Comparison of ENCODE assay signal across 40 mouse cellular contexts in genomic region chr6:116440849-116441248, GRCm38 (mm10). TPM values are rescaled to one million over a fixed set of nuclear protein-coding genes. Genes with fewer than 3 reads are reported as not detected.
DNase-seq lines count a peak whose midpoint lies in the region; ATAC-seq and TF ChIP-seq lines count a peak whose summit lies in the region.
"Had no signal": no experiment of that assay in that cellular context is flagged by ENCODE, and none has a peak within 500 bp of the region (broad histone marks: within the 10 kb centered on the region; RNA-seq: fewer than 3 reads in every experiment).

No protein-coding gene starts in this region.

- no peaks in the 10 kb centered on the region; the same call in 1 of the 2 replicates for H3K9me3 ChIP-seq in heart, embryonic 13.5 days
- H3K9me3 ChIP-seq: embryonic facial prominence, embryonic 13.5 days; hindbrain, embryonic 13.5 days; midbrain, embryonic 10.5 days; midbrain, embryonic 15.5 days had no signal

- TF ChIP-seq EP300 in heart, adult 2 months (IDR thresholded peaks at IDR 0.05; ENCODE audit: insufficient read depth, low read depth, low read length): 0 out of 2 replicates have a peak, but pooled peaks have one; percentile 14

- H3K27ac ChIP-seq in heart, adult 2 months: peak overlapping the region; percentile 70
- H3K27ac ChIP-seq in heart, embryonic 13.5 days (replicated peaks): peak overlapping the region; percentile 82
- H3K27ac ChIP-seq: embryonic facial prominence, embryonic 13.5 days; hindbrain, embryonic 13.5 days; left cerebral cortex, adult 2 months; limb, embryonic 12.5 days; midbrain, embryonic 10.5 days; midbrain, embryonic 15.5 days; stomach, postnatal 0 days had no signal

- H3K4me2 ChIP-seq in heart, embryonic 13.5 days: peak overlapping the region; percentile 42
- H3K4me2 ChIP-seq: embryonic facial prominence, embryonic 13.5 days; hindbrain, embryonic 13.5 days; limb, embryonic 12.5 days; midbrain, embryonic 15.5 days had no signal

- no peak for ATAC-seq in heart, embryonic 13.5 days (ENCODE audit: extremely low read depth, insufficient number of reproducible peaks, low FRiP score, low TSS enrichment)
- ATAC-seq in erythroblast, adult 5-6 weeks (replicated peaks; ENCODE audit: low FRiP score, poor library complexity, severe bottlenecking): no peak
- ATAC-seq in inflammation-experienced regulatory T-cells, adult 6 months: no peak
- ATAC-seq: activated CD4-positive, CD25-positive, alpha-beta regulatory T cell, adult 4 months; intestine, postnatal 0 days; midbrain, embryonic 15.5 days had no signal

- TF ChIP-seq POLR2A in heart, adult 2 months (IDR thresholded peaks at IDR 0.05; ENCODE audit: insufficient read depth, low read depth, low read length): no peak

- intact Hi-C loops in heart, adult 2 months (cut with DNase I): no loop called here
- intact Hi-C loops in heart, postnatal 14 days (cut with DNase I): no loop called here
- intact Hi-C loops in heart, postnatal 10 days (cut with DNase I): no loop called here

- peaks cover 8% of the 10 kb centered on the region; the same call in 1 of the 2 replicates for H3K36me3 ChIP-seq in heart, adult 2 months (ENCODE audit: control insufficient read depth, insufficient read depth, low read length)
- H3K36me3 ChIP-seq in heart, embryonic 13.5 days: no peaks in the 10 kb centered on the region
- H3K36me3 ChIP-seq: embryonic facial prominence, embryonic 13.5 days; hindbrain, embryonic 13.5 days; limb, embryonic 12.5 days; midbrain, embryonic 10.5 days; midbrain, embryonic 15.5 days had no signal

- H3K27me3 ChIP-seq in heart, adult 2 months (ENCODE audit: control insufficient read depth, insufficient read depth, low read length): no peaks in the 10 kb centered on the region
- no peaks in the 10 kb centered on the region for H3K27me3 ChIP-seq in heart, embryonic 13.5 days (replicated peaks)
- H3K27me3 ChIP-seq: embryonic facial prominence, embryonic 13.5 days; hindbrain, embryonic 13.5 days; limb, embryonic 12.5 days; midbrain, embryonic 15.5 days had no signal

- no peaks in the 10 kb centered on the region for H3K79me2 ChIP-seq in heart, adult 2 months (replicated peaks; ENCODE audit: control insufficient read depth, insufficient read depth, low read length)

- TF ChIP-seq CTCF in heart, adult 2 months (IDR thresholded peaks at IDR 0.05): no peak

- WGBS in heart, adult 2 months: 32% methylated on average over 4 of the region's 4 CpGs
- WGBS in heart, embryonic 13.5 days: 25% methylated on average over 4 of the region's 4 CpGs

- H3K4me1 ChIP-seq in heart, adult 2 months (ENCODE audit: control insufficient read depth, insufficient read depth, low read length): peaks cover 2% of the 10 kb centered on the region
- peaks cover 16% of the 10 kb centered on the region for H3K4me1 ChIP-seq in heart, embryonic 13.5 days
- H3K4me1 ChIP-seq: embryonic facial prominence, embryonic 13.5 days; hindbrain, embryonic 13.5 days; limb, embryonic 12.5 days; midbrain, embryonic 10.5 days; midbrain, embryonic 15.5 days had no signal

- DNase-seq in heart, adult 2 months: peak in 1 of 2 experiments; percentile 31
- no peak for DNase-seq in heart, postnatal 14 days
- peak; percentile 48 for DNase-seq in heart, adult 8-10 months (ENCODE audit: low spot score)
- peak; percentile 28 to 51 for DNase-seq in heart, postnatal 10 days
- no peak for DNase-seq in frontal cortex, adult 2 months (ENCODE audit: extremely low spot score in 1 of 2, low spot score in 1 of 2)
- DNase-seq: adrenal gland, adult 2 months; adrenal gland, postnatal 36 days; cerebellum, adult 18-20 months; cerebellum, postnatal 10 days; gastrocnemius, postnatal 14 days; kidney, adult 9 months; kidney, postnatal 14 days; lung, adult 2 months; lung, postnatal 10 days; right cerebral cortex, postnatal 4 days; thymus, adult 18-20 months; thymus, postnatal 25 days had no signal

- H3K4me3 ChIP-seq in heart, adult 2 months: no peak overlapping the region
- H3K4me3 ChIP-seq in heart, embryonic 13.5 days: no peak overlapping the region
- H3K4me3 ChIP-seq: embryonic facial prominence, embryonic 13.5 days; erythroblast, embryonic 14.5 days; hindbrain, embryonic 13.5 days; left cerebral cortex, adult 2 months; limb, embryonic 12.5 days; midbrain, embryonic 10.5 days; midbrain, embryonic 15.5 days had no signal

- H3K9ac ChIP-seq in heart, adult 2 months (ENCODE audit: low read depth, low read length): no peak overlapping the region
- no peak overlapping the region for H3K9ac ChIP-seq in heart, embryonic 13.5 days
- H3K9ac ChIP-seq: embryonic facial prominence, embryonic 13.5 days; hindbrain, embryonic 13.5 days; limb, embryonic 12.5 days; midbrain, embryonic 15.5 days had no signal

RNA-seq across cellular contexts. Expression of gene Alox5, which starts 20.1 kb away (rescaled TPM):
- total RNA-seq in heart, adult 2 months (2021): 10 to 100 TPM; 14.3 to 16.4 TPM
- polyA plus RNA-seq in heart, adult 2 months (2012; rRNA removed): 6.6 and 12.2 TPM in 2 replicates
- 1 to 10 TPM; 5.6 to 7.2 TPM for total RNA-seq in heart, postnatal 14 days (2021)
- 10 to 100 TPM; 10.2 to 18.7 (median 14.2) TPM for total RNA-seq in heart, adult 8-10 months (2022)
- 2.6 and 2.9 TPM in 2 replicates for polyA plus RNA-seq in heart, embryonic 13.5 days (2015; fragmentation: Nextera tagmentation; extraction: Ambion mirVana)
- total RNA-seq in heart, postnatal 10 days (2021): 1 to 10 TPM; 4.3 to 4.6 TPM
- 0.74 and 1.4 TPM in 2 replicates for polyA plus RNA-seq in frontal cortex, adult 2 months (2012; rRNA removed)
- total RNA-seq in erythroblast, adult 5-6 weeks (2015; ENCODE audit: low replicate concordance): 29.6 and 33.4 TPM in 2 replicates
- 16.6 and 19.0 TPM in 2 replicates for total RNA-seq in erythroblast, adult 5-6 weeks (2017; ENCODE audit: low replicate concordance)
- not detected for polyA plus RNA-seq in inflammation-experienced regulatory T-cells, adult 6 months (2017; shearing (Covaris generic))
- polyA plus RNA-seq: activated CD4-positive, CD25-positive, alpha-beta regulatory T cell, adult 4 months had no signal

RNA-seq across cellular contexts. Expression of gene Olfr211, which starts 48.0 kb away (rescaled TPM):
- total RNA-seq in heart, adult 2 months (2021): not detected
- not detected in 2 replicates for polyA plus RNA-seq in heart, adult 2 months (2012; rRNA removed)
- not detected for total RNA-seq in heart, postnatal 14 days (2021)
- total RNA-seq in heart, adult 8-10 months (2022): not detected
- polyA plus RNA-seq in heart, embryonic 13.5 days (2015; fragmentation: Nextera tagmentation; extraction: Ambion mirVana): not detected in 2 replicates
- total RNA-seq in heart, postnatal 10 days (2021): not detected
- polyA plus RNA-seq in frontal cortex, adult 2 months (2012; rRNA removed): 0.02 TPM in 1 of 2 replicates, not detected in the other
- total RNA-seq in erythroblast, adult 5-6 weeks (2015; ENCODE audit: low replicate concordance): not detected in 2 replicates
- total RNA-seq in erythroblast, adult 5-6 weeks (2017; ENCODE audit: low replicate concordance): not detected in 2 replicates
- not detected for polyA plus RNA-seq in inflammation-experienced regulatory T-cells, adult 6 months (2017; shearing (Covaris generic))
- total RNA-seq: adrenal gland, adult 2 months; adrenal gland, postnatal 36 days; common myeloid progenitor, adult 5-6 weeks; gastrocnemius, postnatal 14 days; granulocyte monocyte progenitor cell, adult 5-6 weeks; layer of hippocampus, postnatal 10 days; left cerebral cortex, adult 2 months; left cerebral cortex, postnatal 25 days; liver, adult 2 months; neutrophil, adult 5-6 weeks had no signal
- polyA plus RNA-seq: activated CD4-positive, CD25-positive, alpha-beta regulatory T cell, adult 4 months; adrenal gland, adult 2 months; brain, embryonic 14.5 days; embryonic facial prominence, embryonic 13.5 days; erythroblast, embryonic 14.5 days; forebrain, embryonic 11.5 days; hindbrain, embryonic 13.5 days; intestine, postnatal 0 days; limb, embryonic 12.5 days; liver, adult 2 months; lung, adult 2 months; midbrain, embryonic 10.5 days; midbrain, embryonic 15.5 days; neural tube, embryonic 11.5 days; spleen, adult 2 months; stomach, postnatal 0 days had no signal

Comparison
In these comparisons a context has a peak if more than half of its experiments do, and no peak if none do; other contexts are left out.
1. DNase-seq: peak in heart, adult 8-10 months (single experiment) and heart, postnatal 10 days (2 of 2); none in heart, postnatal 14 days (0 of 2) and frontal cortex, adult 2 months (0 of 2).